In genomic region chr1:134636684-134637083, GRCm38 (mm10) we compare ENCODE assay signal across 9 mouse cellular contexts. TPM values are rescaled to one million over a fixed set of nuclear protein-coding genes. Genes with fewer than 3 reads are reported as not detected.
A peak's percentile ranks its signal among the peaks of the same experiment; 100 is the strongest.
DNase-seq lines count a peak whose midpoint lies in the region; ATAC-seq and TF ChIP-seq lines count a peak whose summit lies in the region.
"Had no signal": no experiment of that assay in that cellular context is flagged by ENCODE, and none has a peak within 500 bp of the region (broad histone marks: within the 10 kb centered on the region; RNA-seq: fewer than 3 reads in every experiment).

No protein-coding gene starts in this region.

- DNase-seq in forebrain, embryonic 10.5 days (ENCODE audit: extremely low spot score, low spot score) = no peak
- DNase-seq in testis, postnatal 10 days (ENCODE audit: low spot score) = peak; percentile 67
- no peak for DNase-seq in testis, postnatal 14 days (ENCODE audit: low spot score)
- peak; percentile 38 for DNase-seq in embryonic facial prominence, embryonic 14.5 days (ENCODE audit: low spot score)
- DNase-seq in limb, embryonic 14.5 days (ENCODE audit: low spot score) = peak; percentile 41
- DNase-seq in right cerebral cortex, postnatal 14 days = peak; percentile 43
- DNase-seq in c-Kit-positive CD71-positive TER-119-positive erythroid progenitor cells, embryonic 14.5 days (ENCODE audit: low spot score) = no peak

- no peak overlapping the region for H3K4me2 ChIP-seq in forebrain, embryonic 12.5 days
- H3K4me2 ChIP-seq in embryonic facial prominence, embryonic 14.5 days (ENCODE audit: low read depth, low read length) = no peak overlapping the region
- no peak overlapping the region for H3K4me2 ChIP-seq in limb, embryonic 14.5 days (replicated peaks; ENCODE audit: low read depth, low read length, severe bottlenecking)
- H3K4me2 ChIP-seq: stomach, embryonic 15.5 days had no signal

- no peaks in the 10 kb centered on the region for H3K9me3 ChIP-seq in forebrain, embryonic 12.5 days
- H3K9me3 ChIP-seq in forebrain, embryonic 10.5 days = no peaks in the 10 kb centered on the region
- H3K9me3 ChIP-seq in embryonic facial prominence, embryonic 14.5 days (ENCODE audit: control insufficient read depth, low read length) = no peaks in the 10 kb centered on the region
- H3K9me3 ChIP-seq in limb, embryonic 14.5 days (ENCODE audit: control insufficient read depth, low read length) = no peaks in the 10 kb centered on the region
- H3K9me3 ChIP-seq: stomach, embryonic 15.5 days had no signal

- peaks cover 33% of the 10 kb centered on the region for H3K36me3 ChIP-seq in forebrain, embryonic 12.5 days (replicated peaks)
- peaks cover 34% of the 10 kb centered on the region for H3K36me3 ChIP-seq in forebrain, embryonic 10.5 days (replicated peaks)
- peaks cover 32% of the 10 kb centered on the region for H3K36me3 ChIP-seq in embryonic facial prominence, embryonic 14.5 days (ENCODE audit: control insufficient read depth, insufficient read depth, low read length)
- peaks cover 26% of the 10 kb centered on the region for H3K36me3 ChIP-seq in limb, embryonic 14.5 days (ENCODE audit: control insufficient read depth, insufficient read depth, low read length)

- no peak overlapping the region for H3K27ac ChIP-seq in forebrain, embryonic 12.5 days
- no peak overlapping the region for H3K27ac ChIP-seq in forebrain, embryonic 10.5 days
- H3K27ac ChIP-seq in embryonic facial prominence, embryonic 14.5 days (replicated peaks; ENCODE audit: low read depth, low read length) = no peak overlapping the region
- no peak overlapping the region for H3K27ac ChIP-seq in limb, embryonic 14.5 days (replicated peaks; ENCODE audit: low read depth, low read length)
- H3K27ac ChIP-seq: stomach, embryonic 15.5 days had no signal

- 0 out of 2 replicates have a peak, but pooled peaks cover 3% of the 10 kb centered on the region for H3K4me1 ChIP-seq in forebrain, embryonic 12.5 days
- H3K4me1 ChIP-seq in forebrain, embryonic 10.5 days = peaks cover 13% of the 10 kb centered on the region; the same call in 1 of the 2 replicates
- H3K4me1 ChIP-seq in embryonic facial prominence, embryonic 14.5 days (ENCODE audit: control insufficient read depth, insufficient read depth, low read length) = no peaks in the 10 kb centered on the region
- peaks cover 7% of the 10 kb centered on the region for H3K4me1 ChIP-seq in limb, embryonic 14.5 days (ENCODE audit: control insufficient read depth, insufficient read depth, low read length)

- no peak overlapping the region for H3K9ac ChIP-seq in forebrain, embryonic 12.5 days
- no peak overlapping the region for H3K9ac ChIP-seq in embryonic facial prominence, embryonic 14.5 days (ENCODE audit: low read depth, low read length)
- H3K9ac ChIP-seq in limb, embryonic 14.5 days (ENCODE audit: low read depth, low read length, severe bottlenecking) = no peak overlapping the region
- H3K9ac ChIP-seq: stomach, embryonic 15.5 days had no signal

- peaks cover 2% of the 10 kb centered on the region for H3K27me3 ChIP-seq in forebrain, embryonic 12.5 days
- peaks cover 3% of the 10 kb centered on the region for H3K27me3 ChIP-seq in forebrain, embryonic 10.5 days (ENCODE audit: poor library complexity, severe bottlenecking)
- H3K27me3 ChIP-seq in embryonic facial prominence, embryonic 14.5 days (replicated peaks; ENCODE audit: control insufficient read depth, insufficient read depth, low read length) = no peaks in the 10 kb centered on the region
- H3K27me3 ChIP-seq in limb, embryonic 14.5 days (ENCODE audit: control insufficient read depth, insufficient read depth, low read length) = no peaks in the 10 kb centered on the region; the same call in 1 of the 2 replicates
- H3K27me3 ChIP-seq: stomach, embryonic 15.5 days had no signal

- 10% methylated on average over 3 of the region's 3 CpGs for WGBS in forebrain, embryonic 12.5 days
- 11% methylated on average over 3 of the region's 3 CpGs for WGBS in forebrain, embryonic 10.5 days
- 14% methylated on average over 3 of the region's 3 CpGs for WGBS in embryonic facial prominence, embryonic 14.5 days
- WGBS in limb, embryonic 14.5 days = 19% methylated on average over 3 of the region's 3 CpGs

- peak; percentile 14; the same call in 1 of the 2 replicates for ATAC-seq in forebrain, embryonic 12.5 days (ENCODE audit: low FRiP score)
- ATAC-seq in embryonic facial prominence, embryonic 14.5 days (ENCODE audit: low read depth) = peak; percentile 27; the same call in 1 of the 2 replicates
- no peak for ATAC-seq in limb, embryonic 14.5 days (ENCODE audit: low FRiP score, low read depth)

- H3K4me3 ChIP-seq in forebrain, embryonic 12.5 days (replicated peaks) = no peak overlapping the region
- H3K4me3 ChIP-seq in forebrain, embryonic 10.5 days = no peak overlapping the region
- no peak overlapping the region for H3K4me3 ChIP-seq in embryonic facial prominence, embryonic 14.5 days (ENCODE audit: low read depth, low read length)
- H3K4me3 ChIP-seq in limb, embryonic 14.5 days (replicated peaks; ENCODE audit: low read length) = no peak overlapping the region
- H3K4me3 ChIP-seq: stomach, embryonic 15.5 days had no signal

- TF ChIP-seq POLR2A in limb, embryonic 14.5 days (IDR thresholded peaks at IDR 0.05; ENCODE audit: borderline replicate concordance, extremely low read depth, insufficient read depth, insufficient read length) = no peak

RNA-seq across cellular contexts. Expression of gene Syt2, which starts 9.8 kb away (rescaled TPM):
- polyA plus RNA-seq in forebrain, embryonic 12.5 days (2016; fragmentation: Nextera tagmentation; extraction: Ambion mirVana) = 0.95 and 1.2 TPM in 2 replicates
- 0.75 and 0.95 TPM in 2 replicates for polyA plus RNA-seq in forebrain, embryonic 10.5 days (2016; fragmentation: Nextera tagmentation; extraction: Ambion mirVana)
- polyA plus RNA-seq in embryonic facial prominence, embryonic 14.5 days (2014; fragmentation: Nextera tagmentation; extraction: Ambion mirVana) = 1.2 and 1.6 TPM in 2 replicates
- polyA plus RNA-seq in limb, embryonic 14.5 days (2012; rRNA removed) = 1.1 and 1.5 TPM in 2 replicates
- 0.44 and 0.64 TPM in 2 replicates for polyA plus RNA-seq in limb, embryonic 14.5 days (2014; fragmentation: Nextera tagmentation; extraction: Ambion mirVana)

Comparison
In these comparisons a context has a peak if more than half of its experiments do, and no peak if none do; other contexts are left out.
1. DNase-seq: peak in testis, postnatal 10 days (single experiment), embryonic facial prominence, embryonic 14.5 days (single experiment), limb, embryonic 14.5 days (single experiment) and right cerebral cortex, postnatal 14 days (single experiment); none in forebrain, embryonic 10.5 days (single experiment), testis, postnatal 14 days (single experiment) and c-Kit-positive CD71-positive TER-119-positive erythroid progenitor cells, embryonic 14.5 days (single experiment).